Mouse (Mus musculus): ENCODE measurements around the gene Doc2a. TPM values are rescaled to one million over a fixed set of nuclear protein-coding genes. Genes with fewer than 3 reads are reported as not detected.
A peak's percentile ranks its signal among the peaks of the same experiment; 100 is the strongest.

Gene Doc2a
- 7.6 and 7.7 TPM in 2 replicates for polyA plus RNA-seq (2015; fragmentation: Nextera tagmentation; extraction: Ambion mirVana)

DNA sequence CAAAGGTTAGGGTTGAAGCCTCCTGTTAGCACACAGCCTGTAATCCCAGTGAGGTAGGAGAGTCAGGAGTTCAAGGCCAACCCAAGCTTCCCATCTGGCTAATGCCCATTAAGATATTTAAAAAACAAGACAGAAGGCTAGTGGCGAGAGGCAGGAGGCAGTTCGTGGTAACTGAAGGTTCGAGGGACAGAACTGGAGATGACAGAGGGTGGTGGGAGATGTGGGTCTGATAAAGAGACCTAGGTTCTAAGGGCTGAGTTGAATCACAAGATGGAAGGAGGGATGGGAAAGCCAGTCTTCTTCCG is at the start of gene Doc2a:
Doc2a (plus strand) TSS at position 301 of the 305 bp plus-strand sequence.
- ATAC-seq (replicated peaks; ENCODE audit: low FRiP score, low read depth) (no peak), DNase-seq (ENCODE audit: low spot score) (no peak)
- Histone ChIP-seq H3K4me3 (replicated peaks; ENCODE audit: low read depth, low read length) (peak within 1 kb of the TSS; percentile 59), H3K27ac (no peak within 1 kb of the TSS), H3K27me3 (ENCODE audit: insufficient read depth, low read length) (peaks cover 10% of the 10 kb centered on the region; the same call in 1 of the 2 replicates), H3K4me1 (replicated peaks; ENCODE audit: insufficient read depth, low read length) (0 out of 2 replicates have a peak, but pooled peaks cover 9% of the 10 kb centered on the region), H3K4me2 (ENCODE audit: low read length) (peak within 1 kb of the TSS; percentile 99), H3K9ac (ENCODE audit: low read depth, low read length) (peak within 1 kb of the TSS; percentile 62), H3K36me3 (ENCODE audit: insufficient read depth, low read length) (peaks cover under 1% of the 10 kb centered on the region; the same call in 1 of the 2 replicates), H3K9me3 (replicated peaks; ENCODE audit: low read length) (no peaks in the 10 kb centered on the region)
- 32% methylated on average over 4 of the region's 4 CpGs for WGBS
- TF ChIP-seq CTCF (IDR thresholded peaks at IDR 0.05; ENCODE audit: low read depth): no peak

DNA sequence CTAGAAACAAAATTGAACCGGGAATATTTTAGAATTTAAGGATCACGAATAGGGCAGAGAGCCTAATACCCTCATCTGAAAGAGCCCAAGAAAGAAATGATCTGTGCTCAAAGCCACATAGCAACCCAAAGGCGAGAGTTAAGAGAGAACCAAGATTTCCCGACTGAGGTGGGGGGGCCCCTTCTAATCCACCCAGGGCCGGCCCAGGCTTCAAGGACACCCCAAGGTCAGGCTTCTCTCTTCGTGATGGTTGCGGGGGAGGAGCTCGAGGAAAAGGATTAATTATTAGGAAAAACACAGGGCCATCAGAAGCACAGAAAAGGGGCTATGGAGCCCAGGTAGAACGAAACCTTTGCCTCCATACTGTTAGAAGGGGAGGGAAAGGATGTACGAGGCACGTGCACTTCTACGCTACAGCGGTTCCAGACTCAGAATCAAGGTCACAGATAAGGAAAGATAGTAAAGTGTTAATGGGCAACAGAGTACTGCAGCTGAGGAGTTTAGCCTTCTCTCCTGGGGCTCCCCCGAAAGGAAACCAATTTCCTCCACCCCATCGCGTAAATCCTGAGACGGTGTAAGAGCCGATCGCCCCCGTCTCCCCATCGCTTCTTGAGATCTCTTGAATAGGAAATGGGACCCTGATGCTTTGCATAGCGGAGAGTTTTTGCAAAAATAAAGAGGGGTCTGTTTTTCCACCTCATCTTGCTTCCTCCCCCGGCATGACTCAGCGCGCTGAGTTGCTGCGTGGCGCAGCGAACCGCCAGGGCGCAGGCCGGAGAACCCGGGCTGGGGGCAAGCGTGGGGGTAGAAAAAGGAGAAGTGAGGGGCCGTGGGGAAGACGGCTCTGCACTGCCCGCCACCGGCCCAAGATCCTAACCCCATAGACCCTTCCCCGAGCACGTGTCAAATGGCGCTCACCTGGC is 48.8 kb upstream of the Doc2a start:
- Histone ChIP-seq H3K36me3 (ENCODE audit: insufficient read depth, low read length) (peaks cover 25% of the 10 kb centered on the region), H3K4me1 (replicated peaks; ENCODE audit: insufficient read depth, low read length) (peaks cover 4% of the 10 kb centered on the region; the same call in 1 of the 2 replicates), H3K9me3 (replicated peaks; ENCODE audit: low read length) (no peaks in the 10 kb centered on the region), H3K9ac (ENCODE audit: low read depth, low read length) (peak overlapping the region; percentile 86), H3K27me3 (ENCODE audit: insufficient read depth, low read length) (no peaks in the 10 kb centered on the region), H3K4me2 (ENCODE audit: low read length) (peak overlapping the region; percentile 71), H3K27ac (peak overlapping the region; percentile 96), H3K4me3 (replicated peaks; ENCODE audit: low read depth, low read length) (peak overlapping the region; percentile 75)
- DNase-seq (ENCODE audit: low spot score) (peak; percentile 43), ATAC-seq (replicated peaks; ENCODE audit: low FRiP score, low read depth) (no peak)
- WGBS: under 1% methylated on average over 40 of the region's 40 CpGs
- no peak for TF ChIP-seq CTCF (IDR thresholded peaks at IDR 0.05; ENCODE audit: low read depth)

GRCm38 (mm10) chr7:126799050-126799467 is 48.2 kb upstream of the Doc2a start:
- H3K27ac ChIP-seq: peak overlapping the region; percentile 96
- H3K9ac ChIP-seq (ENCODE audit: low read depth, low read length): peak overlapping the region; percentile 86
- WGBS: under 1% methylated on average over 28 of the region's 36 CpGs
- peak overlapping the region; percentile 75 for H3K4me3 ChIP-seq (replicated peaks; ENCODE audit: low read depth, low read length)
- no peaks in the 10 kb centered on the region for H3K27me3 ChIP-seq (ENCODE audit: insufficient read depth, low read length)
- peaks cover 4% of the 10 kb centered on the region; the same call in 1 of the 2 replicates for H3K4me1 ChIP-seq (replicated peaks; ENCODE audit: insufficient read depth, low read length)
- H3K36me3 ChIP-seq (ENCODE audit: insufficient read depth, low read length): peaks cover 19% of the 10 kb centered on the region
- H3K4me2 ChIP-seq (ENCODE audit: low read length): peak overlapping the region; percentile 71
- DNase-seq (ENCODE audit: low spot score): peak; percentile 98
- ATAC-seq (replicated peaks; ENCODE audit: low FRiP score, low read depth): peak; percentile 92
- TF ChIP-seq CTCF (IDR thresholded peaks at IDR 0.05; ENCODE audit: low read depth): peak; percentile 61
- H3K9me3 ChIP-seq (replicated peaks; ENCODE audit: low read length): no peaks in the 10 kb centered on the region

- peak overlapping the region; percentile 62 for H3K9ac ChIP-seq (ENCODE audit: low read depth, low read length)
Observed at GRCm38 (mm10) chr7:126799468-126800268, 47.5 kb upstream of the Doc2a start.

GRCm38 (mm10) chr7:126800269-126801056 is 46.8 kb upstream of the Doc2a start:
- no peak for TF ChIP-seq CTCF (IDR thresholded peaks at IDR 0.05; ENCODE audit: low read depth)
- H3K36me3 ChIP-seq (ENCODE audit: insufficient read depth, low read length): peaks cover 10% of the 10 kb centered on the region
- peak overlapping the region; percentile 96 for H3K27ac ChIP-seq
- peak overlapping the region; percentile 75 for H3K4me3 ChIP-seq (replicated peaks; ENCODE audit: low read depth, low read length)
- H3K27me3 ChIP-seq (ENCODE audit: insufficient read depth, low read length): no peaks in the 10 kb centered on the region
- peak overlapping the region; percentile 71 for H3K4me2 ChIP-seq (ENCODE audit: low read length)
- ATAC-seq (replicated peaks; ENCODE audit: low FRiP score, low read depth): no peak
- H3K9me3 ChIP-seq (replicated peaks; ENCODE audit: low read length): no peaks in the 10 kb centered on the region
- H3K4me1 ChIP-seq (replicated peaks; ENCODE audit: insufficient read depth, low read length): peaks cover 4% of the 10 kb centered on the region; the same call in 1 of the 2 replicates
- DNase-seq (ENCODE audit: low spot score): peak; percentile 31
- H3K9ac ChIP-seq (ENCODE audit: low read depth, low read length): peak overlapping the region; percentile 62
- WGBS: 54% methylated on average over 5 of the region's 5 CpGs

More at GRCm38 (mm10) chr7:126799468-126800268, 47.5 kb upstream of the Doc2a start:
- peaks cover 18% of the 10 kb centered on the region for H3K36me3 ChIP-seq (ENCODE audit: insufficient read depth, low read length)
- H3K9me3 ChIP-seq (replicated peaks; ENCODE audit: low read length): no peaks in the 10 kb centered on the region
- TF ChIP-seq CTCF (IDR thresholded peaks at IDR 0.05; ENCODE audit: low read depth): peak; percentile 38; the same call in 1 of the 2 replicates
- WGBS: 2% methylated on average over 36 of the region's 38 CpGs
- DNase-seq (ENCODE audit: low spot score): peak; percentile 97
- no peaks in the 10 kb centered on the region for H3K27me3 ChIP-seq (ENCODE audit: insufficient read depth, low read length)
- H3K27ac ChIP-seq: peak overlapping the region; percentile 96
- H3K4me2 ChIP-seq (ENCODE audit: low read length): peak overlapping the region; percentile 71
- H3K4me1 ChIP-seq (replicated peaks; ENCODE audit: insufficient read depth, low read length): peaks cover 4% of the 10 kb centered on the region; the same call in 1 of the 2 replicates
- peak overlapping the region; percentile 75 for H3K4me3 ChIP-seq (replicated peaks; ENCODE audit: low read depth, low read length)
- ATAC-seq (replicated peaks; ENCODE audit: low FRiP score, low read depth): peak; percentile 89
